Mouse (Mus musculus): ENCODE results near the gene Ccdc34.
"Not testable (repeated sequence)": the region's sequence is repeated elsewhere in the genome, so short reads cannot be mapped to it uniquely, and the experiment has no call there.

Gene Ccdc34

GRCm38 (mm10) chr2:110077655-110078054, 60.0 kb downstream of the Ccdc34 start:
- no peak for DNase-seq (ENCODE audit: low spot score in 2 of 2)

GRCm38 (mm10) chr2:110080532-110080931, 62.9 kb downstream of the Ccdc34 start:
- no peak for DNase-seq (ENCODE audit: low spot score in 2 of 2)

GRCm38 (mm10) chr2:110082975-110083374, 65.4 kb downstream of the Ccdc34 start:
- DNase-seq (ENCODE audit: low spot score in 2 of 2), result no peak

- DNase-seq (ENCODE audit: low spot score in 2 of 2), result no peak
Observed at GRCm38 (mm10) chr2:110085701-110086143, 68.1 kb downstream of the Ccdc34 start.

GRCm38 (mm10) chr2:110114133-110114532, 96.5 kb downstream of the Ccdc34 start:
- no peak for DNase-seq (ENCODE audit: low spot score in 2 of 2)

- no peak for DNase-seq (ENCODE audit: low spot score in 2 of 2)
Observed at GRCm38 (mm10) chr2:110129396-110129795, 111.8 kb downstream of the Ccdc34 start.

GRCm38 (mm10) chr2:110131573-110131972, 114.0 kb downstream of the Ccdc34 start:
- no peak for DNase-seq (ENCODE audit: low spot score in 2 of 2)

GRCm38 (mm10) chr2:110133356-110134115, 115.9 kb downstream of the Ccdc34 start:
- DNase-seq (ENCODE audit: low spot score in 2 of 2), result no peak

GRCm38 (mm10) chr2:110134765-110135594, 117.4 kb downstream of the Ccdc34 start:
- peak; percentile 17 to 31 for DNase-seq (ENCODE audit: low spot score in 2 of 2)

- no peak for DNase-seq (ENCODE audit: low spot score in 2 of 2)
Observed at GRCm38 (mm10) chr2:110137291-110137690, 119.7 kb downstream of the Ccdc34 start.

- no peak for DNase-seq (ENCODE audit: low spot score in 2 of 2)
Observed at GRCm38 (mm10) chr2:110138096-110138495, 120.5 kb downstream of the Ccdc34 start.

GRCm38 (mm10) chr2:110147980-110148379, 130.4 kb downstream of the Ccdc34 start:
- not testable (repeated sequence) for DNase-seq (ENCODE audit: low spot score in 2 of 2)

- DNase-seq (ENCODE audit: low spot score in 2 of 2), result no peak
Observed at GRCm38 (mm10) chr2:110149246-110149645, 131.6 kb downstream of the Ccdc34 start.

GRCm38 (mm10) chr2:110156321-110156720, 138.7 kb downstream of the Ccdc34 start:
- DNase-seq (ENCODE audit: low spot score in 2 of 2), result no peak

- no peak for DNase-seq (ENCODE audit: low spot score in 2 of 2)
Observed at GRCm38 (mm10) chr2:110165003-110165402, 147.4 kb downstream of the Ccdc34 start.

- DNase-seq (ENCODE audit: low spot score in 2 of 2), result no peak
Observed at GRCm38 (mm10) chr2:110167694-110168093, 150.1 kb downstream of the Ccdc34 start.

- no peak for DNase-seq (ENCODE audit: low spot score in 2 of 2)
Observed at GRCm38 (mm10) chr2:110168361-110168760, 150.7 kb downstream of the Ccdc34 start.

- no peak for DNase-seq (ENCODE audit: low spot score in 2 of 2)
Observed at GRCm38 (mm10) chr2:110172456-110172855, 154.8 kb downstream of the Ccdc34 start.

GRCm38 (mm10) chr2:110173818-110174247, 156.2 kb downstream of the Ccdc34 start:
- peak; percentile 15 to 26 for DNase-seq (ENCODE audit: low spot score in 2 of 2)

- no peak for DNase-seq (ENCODE audit: low spot score in 2 of 2)
Observed at GRCm38 (mm10) chr2:110176761-110177400, 159.3 kb downstream of the Ccdc34 start.

- no peak for DNase-seq (ENCODE audit: low spot score in 2 of 2)
Observed at GRCm38 (mm10) chr2:110177406-110177805, 159.8 kb downstream of the Ccdc34 start.

GRCm38 (mm10) chr2:110177879-110178278, 160.3 kb downstream of the Ccdc34 start:
- DNase-seq (ENCODE audit: low spot score in 2 of 2), result no peak

Measured in frontal cortex, postnatal 10 days (tissue).